Mouse (Mus musculus): ENCODE measurements at regions not wholly inside any gene's neighbourhood (a gene's known extent, or its start where the extent isn't known, plus 50 kb on each side); places are given as distances from the start of the nearest gene placed in this dataset.

- no peak for DNase-seq (ENCODE audit: low spot score in 2 of 2)
Observed at GRCm38 (mm10) chr12:12578278-12578677, 316.3 kb downstream of the Fam49a start.

DNA sequence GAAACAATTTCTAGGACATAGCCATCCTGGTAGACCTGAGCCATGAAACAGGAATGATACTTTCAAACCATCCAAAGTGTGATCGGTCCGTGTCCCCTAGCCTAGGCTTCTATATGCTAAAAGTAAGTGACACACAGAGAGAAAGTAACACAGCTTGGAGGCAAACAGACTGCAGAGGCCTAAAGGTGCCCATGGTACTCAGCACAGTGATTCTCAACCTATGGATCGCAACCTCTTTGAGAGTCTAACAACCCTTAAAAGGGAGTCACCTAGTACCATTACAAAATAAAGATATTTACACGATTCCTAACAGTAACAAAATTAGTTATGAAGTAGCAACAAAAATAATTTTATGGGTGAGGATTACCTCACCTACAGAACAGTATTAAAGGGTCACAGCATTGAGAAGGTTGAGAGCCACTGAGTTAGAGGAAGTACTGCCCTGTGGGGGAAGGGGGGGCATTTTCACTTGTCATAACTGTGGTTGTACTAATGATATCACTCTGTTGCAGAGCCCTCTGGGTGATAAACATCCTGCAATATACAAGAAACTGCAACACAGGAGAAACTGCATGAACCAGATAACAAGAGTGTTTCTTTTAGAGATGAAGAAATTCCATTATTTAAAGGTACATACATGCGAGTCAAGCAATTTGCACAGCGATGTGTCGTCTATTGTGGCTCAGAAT lies 308.8 kb downstream of the Fam49a start:
- no peak for DNase-seq (ENCODE audit: low spot score in 2 of 2)

- no peak for DNase-seq (ENCODE audit: low spot score in 2 of 2)
Observed at GRCm38 (mm10) chr12:12567734-12568104, 305.8 kb downstream of the Fam49a start.

DNA sequence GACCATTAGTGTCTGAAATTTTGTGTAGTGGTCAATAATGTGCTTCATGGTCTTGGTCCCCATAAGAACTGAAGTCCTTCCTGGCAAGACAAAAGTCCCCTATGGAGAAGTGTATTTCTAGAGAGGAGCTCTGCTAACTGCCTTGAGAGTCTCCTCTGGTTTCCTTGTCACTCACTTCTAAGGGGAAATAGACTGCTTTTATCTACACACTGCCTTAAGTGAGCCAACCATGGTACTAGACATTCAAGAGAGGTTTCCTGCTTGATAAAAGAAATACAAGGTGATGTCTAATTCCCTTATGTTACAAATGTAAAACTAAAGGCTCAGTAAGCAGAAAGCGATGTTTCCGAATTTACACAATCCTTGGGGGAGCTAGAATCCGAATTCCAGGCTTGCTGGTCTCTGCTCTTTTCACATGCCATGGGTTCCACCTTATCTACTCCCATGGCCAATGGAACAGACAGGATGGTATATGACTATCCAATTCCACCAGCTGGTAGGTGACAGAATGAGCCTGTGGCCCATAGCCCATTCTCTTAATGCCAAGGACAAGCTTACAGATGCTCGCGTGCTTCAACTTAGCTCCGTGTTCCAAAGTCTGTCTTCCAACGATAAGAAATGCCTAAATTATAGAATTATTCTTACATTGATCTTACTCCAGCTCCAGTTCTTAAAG lies 305.3 kb downstream of the Fam49a start:
- DNase-seq (ENCODE audit: low spot score in 2 of 2): no peak

- DNase-seq (ENCODE audit: low spot score in 2 of 2): no peak
Observed at GRCm38 (mm10) chr12:12562267-12562666, 300.3 kb downstream of the Fam49a start.

DNA sequence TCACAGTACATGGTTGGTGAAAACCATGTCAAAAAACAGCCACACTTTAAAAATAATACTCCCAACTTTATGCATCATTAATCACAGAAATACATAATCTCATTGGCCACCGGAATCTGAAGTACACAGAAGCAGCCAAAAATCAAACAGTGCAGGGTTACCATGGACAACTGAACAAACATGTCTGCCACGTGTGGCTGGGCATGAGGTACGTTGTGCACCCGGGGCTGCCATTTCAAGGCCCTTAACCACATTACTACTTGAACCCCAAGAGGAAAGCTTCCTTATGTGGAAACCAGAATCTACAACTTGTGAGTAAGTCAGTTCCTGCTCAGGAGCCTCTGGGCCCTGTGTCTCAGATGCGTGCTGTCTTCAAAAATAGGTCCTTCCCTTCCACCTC lies 289.9 kb downstream of the Fam49a start:
- no peak for DNase-seq (ENCODE audit: low spot score in 2 of 2)

DNA sequence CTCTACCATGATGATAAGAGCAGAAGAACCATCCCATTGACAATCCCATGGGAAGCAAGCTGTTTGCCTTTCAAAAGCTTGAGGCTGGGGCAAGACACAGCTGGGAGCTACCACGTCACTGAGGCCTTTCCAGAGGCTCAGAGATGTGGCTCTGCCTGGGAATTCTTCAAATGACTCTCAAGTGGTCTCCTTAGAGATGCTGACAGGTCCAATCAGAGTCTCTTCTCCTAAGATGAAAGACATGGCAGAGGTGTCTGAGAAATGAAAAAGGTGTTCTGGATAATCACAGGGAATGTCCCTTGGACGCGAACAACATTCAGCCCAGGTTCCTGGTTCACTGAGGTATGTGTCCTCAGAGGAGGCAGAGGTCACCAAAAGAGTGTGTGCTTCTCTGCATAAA lies 287.7 kb downstream of the Fam49a start:
- DNase-seq (ENCODE audit: low spot score in 2 of 2): no peak

GRCm38 (mm10) chr12:12548688-12549087 lies 286.7 kb downstream of the Fam49a start:
- DNase-seq (ENCODE audit: low spot score in 2 of 2): no peak

- DNase-seq (ENCODE audit: low spot score in 2 of 2): no peak
Observed at GRCm38 (mm10) chr12:12547477-12547876, 285.5 kb downstream of the Fam49a start.

DNA sequence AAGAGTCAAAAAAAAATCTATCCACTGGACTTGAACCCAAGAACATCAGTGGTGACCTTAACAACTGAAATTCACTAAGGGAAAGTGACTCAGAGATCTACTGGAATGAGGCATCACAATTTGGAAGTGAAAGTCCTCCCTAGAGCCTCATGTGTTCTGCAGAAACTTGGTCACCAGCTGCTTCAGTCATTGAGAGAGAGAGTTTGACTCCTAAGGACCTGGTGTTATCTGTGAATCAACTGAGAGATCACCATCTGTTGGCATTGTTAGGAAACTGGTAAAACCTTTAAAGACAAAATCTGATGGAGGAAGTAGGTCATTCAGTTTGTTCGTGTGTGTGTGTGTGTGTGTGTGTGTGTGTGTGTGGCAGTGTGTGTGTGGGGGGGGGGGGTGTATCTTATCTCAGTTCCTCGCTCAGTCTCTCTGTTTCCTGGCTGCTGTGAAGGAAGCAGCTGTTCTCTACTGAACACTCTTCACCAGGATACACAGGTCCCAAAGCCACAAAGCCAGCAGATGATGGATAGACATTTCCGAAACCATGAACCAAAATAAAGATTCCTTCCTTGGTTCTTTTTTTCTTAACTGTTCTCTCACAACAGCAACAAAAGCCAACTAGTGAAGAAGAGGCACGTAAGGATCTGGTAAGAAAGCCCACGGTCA lies 284.6 kb downstream of the Fam49a start:
- DNase-seq (ENCODE audit: low spot score in 2 of 2): no peak

DNA sequence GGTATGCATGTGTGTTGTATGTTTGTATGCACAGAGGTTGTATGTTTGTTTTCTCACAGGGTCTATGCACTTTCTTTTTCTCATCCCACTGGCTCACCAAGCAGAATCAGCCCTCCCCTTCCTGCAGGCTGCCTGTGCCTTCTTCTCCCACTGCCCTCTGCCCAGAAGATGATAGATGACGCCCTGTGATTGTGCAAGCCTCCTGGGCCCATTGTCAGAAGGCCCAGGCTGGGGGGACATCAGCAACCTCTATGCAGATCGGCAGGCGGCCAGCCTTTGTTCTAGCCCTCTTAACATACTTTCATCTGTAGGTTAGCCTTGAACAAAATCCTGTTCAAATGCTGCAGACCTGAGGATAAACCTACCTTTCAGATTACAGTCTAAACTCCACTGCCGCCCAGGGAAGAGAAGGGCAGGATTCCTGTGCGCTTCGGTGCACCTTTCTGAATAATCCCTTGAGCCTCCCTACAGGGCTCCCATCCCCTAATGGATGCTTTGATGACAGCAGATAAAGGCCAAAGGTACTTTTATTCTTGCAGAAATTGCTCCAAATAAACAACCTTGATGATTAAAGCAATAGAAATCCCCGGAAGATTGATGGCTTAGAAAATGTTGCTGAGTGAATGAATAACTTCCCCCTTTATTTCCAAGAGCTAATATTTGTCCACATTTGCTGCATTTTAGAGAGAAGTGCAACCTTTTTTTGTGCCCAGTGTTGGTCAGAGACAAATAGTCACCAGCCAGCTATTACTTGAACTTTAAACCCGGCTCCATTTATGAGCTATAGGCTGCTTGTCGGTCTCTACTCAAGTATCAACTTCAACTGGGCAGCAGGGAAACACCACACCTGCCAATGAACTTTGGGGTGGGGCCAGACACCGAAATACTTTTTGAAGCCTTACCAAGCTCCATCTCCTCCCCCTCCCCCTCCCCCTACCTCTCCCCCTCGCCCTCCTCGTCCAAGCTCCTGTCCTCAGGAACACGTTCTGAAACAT lies 279.4 kb downstream of the Fam49a start:
- DNase-seq (ENCODE audit: low spot score in 2 of 2): no peak

GRCm38 (mm10) chr12:12539291-12539690 lies 277.4 kb downstream of the Fam49a start:
- no peak for DNase-seq (ENCODE audit: low spot score in 2 of 2)

GRCm38 (mm10) chr12:12534779-12535178 lies 272.8 kb downstream of the Fam49a start:
- DNase-seq (ENCODE audit: low spot score in 2 of 2): no peak

DNA sequence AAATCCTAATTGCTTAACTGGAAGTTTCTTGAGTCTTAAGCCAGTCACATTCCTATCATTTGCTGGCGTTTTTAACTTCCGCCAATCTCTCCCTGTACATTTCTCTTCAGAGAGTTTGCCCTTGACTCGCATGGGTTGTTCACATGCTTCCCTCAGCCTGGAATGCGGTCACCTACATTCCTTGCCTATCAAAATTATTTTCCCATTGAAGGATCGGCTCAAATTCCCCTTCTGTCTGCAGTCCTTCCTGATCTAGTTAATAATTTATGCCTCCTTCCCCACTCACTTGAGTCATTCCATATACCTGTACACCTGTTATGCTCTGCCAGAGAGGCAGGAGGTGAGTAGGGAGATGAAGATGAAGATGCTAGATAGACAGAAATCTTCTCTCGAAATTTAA lies 268.9 kb downstream of the Fam49a start:
- no peak for DNase-seq (ENCODE audit: low spot score in 2 of 2)

DNA sequence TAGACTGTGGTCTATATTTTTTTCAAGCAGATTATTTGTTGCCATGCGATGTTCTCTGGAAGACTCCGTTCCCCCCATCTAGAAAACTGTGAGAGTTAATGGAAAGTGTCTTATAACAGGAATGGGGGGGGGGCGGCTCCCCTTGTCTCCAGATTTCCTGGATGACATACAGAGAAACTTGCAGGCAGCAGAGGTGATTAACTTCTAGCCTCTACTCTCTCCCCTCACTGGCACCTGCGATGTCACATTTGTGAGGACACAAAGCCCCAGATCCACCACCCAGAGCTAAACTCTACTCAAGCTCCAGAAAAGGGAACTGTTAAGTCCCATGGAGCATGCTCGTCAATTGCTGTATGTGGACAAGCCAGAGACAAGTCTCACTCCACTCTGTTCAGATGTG lies 267.6 kb downstream of the Fam49a start:
- DNase-seq (ENCODE audit: low spot score in 2 of 2): no peak

GRCm38 (mm10) chr12:12528478-12528981 lies 266.6 kb downstream of the Fam49a start:
- DNase-seq (ENCODE audit: low spot score in 2 of 2): no peak

DNA sequence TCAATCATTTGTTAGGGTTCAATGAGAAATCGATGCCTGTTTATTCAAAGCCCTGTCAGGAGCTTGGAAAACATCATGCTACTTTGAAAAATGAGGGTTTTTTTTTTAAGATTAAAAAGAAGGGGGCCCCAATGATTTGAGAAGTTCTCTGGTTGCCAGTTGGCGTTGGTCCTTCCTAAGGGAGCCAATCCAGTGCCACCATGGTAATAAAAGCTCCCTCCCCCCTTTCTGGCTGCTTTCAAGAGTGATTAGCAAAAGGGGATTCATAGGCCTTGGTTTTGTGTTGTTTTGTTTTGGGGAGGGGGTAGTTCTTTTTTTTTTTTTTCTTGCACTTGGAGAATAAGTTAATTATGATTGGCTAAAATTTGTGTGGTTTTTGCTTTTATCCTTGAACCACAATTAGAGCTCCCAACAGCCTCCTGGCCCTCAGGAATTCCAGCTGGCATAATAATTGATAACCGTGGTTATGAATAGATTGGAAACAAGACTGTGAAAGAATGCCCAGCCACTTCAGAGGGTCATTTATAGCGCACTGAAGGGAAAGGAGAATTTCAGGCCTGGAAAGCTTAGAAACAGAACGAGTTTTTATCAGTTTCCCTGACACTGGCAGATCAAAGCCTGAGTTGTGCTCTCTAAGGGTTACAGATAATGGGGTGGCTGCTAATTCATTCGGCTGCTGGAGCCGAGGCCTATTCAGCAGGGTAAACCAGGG lies 266.0 kb downstream of the Fam49a start:
- no peak for DNase-seq (ENCODE audit: low spot score in 2 of 2)

GRCm38 (mm10) chr12:12527366-12527765 lies 265.4 kb downstream of the Fam49a start:
- DNase-seq (ENCODE audit: low spot score in 2 of 2): no peak

- DNase-seq (ENCODE audit: low spot score in 2 of 2): no peak
Observed at GRCm38 (mm10) chr12:12520311-12520852, 258.4 kb downstream of the Fam49a start.

DNA sequence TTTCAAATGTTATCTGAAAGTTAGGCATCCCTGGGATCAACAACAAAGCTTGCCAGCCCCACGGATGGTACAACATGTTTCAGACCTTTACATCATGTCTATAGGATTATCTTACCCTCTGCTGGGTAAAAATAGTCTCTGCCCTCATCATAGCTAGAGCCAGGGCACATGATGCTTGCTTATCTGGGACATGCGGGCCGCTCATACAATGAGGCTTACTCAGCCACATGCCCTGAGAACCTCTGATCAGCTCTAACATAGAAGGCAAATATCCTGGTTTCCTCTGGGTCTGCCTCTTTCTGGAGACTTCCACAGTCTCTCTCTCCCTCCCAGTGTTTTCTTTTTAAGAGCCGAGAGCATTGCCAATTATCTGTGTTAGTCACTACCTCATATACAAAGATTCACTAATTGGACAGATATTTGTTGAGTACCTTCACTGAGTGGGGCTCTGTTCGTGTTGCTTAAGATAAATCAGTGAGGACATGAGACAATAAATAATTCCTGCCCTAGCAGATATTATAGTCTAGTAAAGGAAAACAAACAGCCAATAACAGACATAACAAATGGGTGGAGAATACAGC lies 256.6 kb downstream of the Fam49a start:
- no peak for DNase-seq (ENCODE audit: low spot score in 2 of 2)

All from frontal cortex, postnatal 10 days (tissue).